Mouse (Mus musculus) G1E (cell line): ENCODE data around the gene Klhl30.

Experiments used
- CTCF ChIP-seq: IDR thresholded peaks from 2 replicates; pipeline ENCODE4 v1.5.1; 2012; ENCODE audit warnings: low read depth, low read length, inconsistent platforms, mixed read lengths
- GATA1 ChIP-seq: IDR thresholded peaks from 2 replicates; pipeline ENCODE4 v1.6.1; 2012; ENCODE audit warnings: borderline replicate concordance, low read length, inconsistent platforms, mixed read lengths
- GATA2 ChIP-seq: IDR thresholded peaks from 2 replicates; pipeline ENCODE4 v1.6.1; 2012; ENCODE audit warnings: low read depth, low read length, inconsistent platforms, borderline replicate concordance
- POLR2AphosphoS5 ChIP-seq: IDR thresholded peaks from 2 replicates; pipeline ENCODE4 v1.6.1; 2012; ENCODE audit warnings: low read depth, low read length, inconsistent platforms; ENCODE audit not compliant: insufficient replicate concordance
- TAL1 ChIP-seq: conservative IDR thresholded peaks from 2 replicates; pipeline ENCODE4 v1.6.1; 2012; ENCODE audit warnings: low read depth, low read length, inconsistent platforms, mixed read lengths

DNA sequence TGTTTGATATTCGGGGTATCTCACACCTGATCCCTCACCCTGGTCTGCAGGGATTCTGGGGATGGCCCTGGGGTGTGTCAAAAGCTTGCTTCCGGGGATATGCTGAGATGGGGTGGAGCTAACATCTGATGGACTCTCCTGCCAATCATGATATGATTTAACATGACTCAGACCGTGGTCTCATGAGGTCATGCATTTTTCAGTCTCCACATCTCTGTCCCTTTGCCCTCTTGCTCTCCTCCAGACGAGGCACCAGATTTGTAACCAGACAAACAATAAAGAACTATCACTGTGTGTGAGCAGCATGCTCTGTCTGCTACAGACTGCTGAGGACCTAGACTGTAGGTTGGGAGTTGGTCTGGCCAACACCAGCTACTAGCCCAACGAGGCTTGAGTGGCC lies 11.3 kb downstream of the Klhl30 start:
- TF ChIP-seq GATA1 = no peak
- TF ChIP-seq CTCF = no peak
- no peak for TF ChIP-seq TAL1
- TF ChIP-seq POLR2AphosphoS5 = no peak
- no peak for TF ChIP-seq GATA2
